In the genomic region with DNA sequence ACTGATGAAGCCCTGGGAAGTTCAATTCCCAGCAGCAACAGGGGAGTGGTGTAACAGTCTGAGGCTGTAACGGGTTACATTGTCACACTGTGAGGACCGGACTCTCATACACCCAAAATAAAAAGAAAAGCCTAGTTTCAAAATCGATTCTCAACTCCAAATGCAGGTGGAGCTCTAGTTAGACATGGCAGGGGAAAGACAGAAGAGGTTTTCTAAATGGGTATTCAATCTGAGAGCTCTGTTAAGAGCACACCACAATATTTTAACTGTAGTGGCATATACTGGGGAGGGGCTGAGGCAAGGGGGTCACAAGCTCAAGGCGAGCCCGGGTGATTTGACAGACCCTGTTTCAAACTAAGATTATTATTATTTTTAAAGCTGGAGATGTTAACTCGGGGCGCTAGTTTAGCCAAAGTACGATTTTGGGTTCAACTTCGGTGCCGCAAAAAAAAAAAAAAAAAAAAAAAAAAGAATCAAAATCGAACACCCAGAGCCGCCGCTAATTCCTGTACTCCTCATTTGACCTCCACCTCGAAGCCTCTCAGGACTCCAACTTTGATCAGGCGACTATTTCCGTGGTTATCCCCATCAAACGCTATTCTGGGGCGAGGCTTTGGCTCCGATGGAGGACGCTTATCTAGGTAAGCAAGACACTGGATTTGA, we compare ENCODE assay signal across 9 mouse cellular contexts. TPM values are rescaled to one million over a fixed set of nuclear protein-coding genes. Genes with fewer than 3 reads are reported as not detected.
DNase-seq lines count a peak whose midpoint lies in the region; ATAC-seq and TF ChIP-seq lines count a peak whose summit lies in the region.
"Had no signal": no experiment of that assay in that cellular context is flagged by ENCODE, and none has a peak within 500 bp of the region (broad histone marks: within the 10 kb centered on the region; RNA-seq: fewer than 3 reads in every experiment).

No protein-coding gene starts in this region.

- peak overlapping the region; percentile 95 for H3K4me3 ChIP-seq in kidney, postnatal 0 days (replicated peaks; ENCODE audit: low read depth, low read length)
- H3K4me3 ChIP-seq in bone marrow, adult 2 months (replicated peaks; ENCODE audit: control insufficient read depth, low read depth, low read length): peak overlapping the region; percentile 90
- peak overlapping the region; percentile 99 for H3K4me3 ChIP-seq in hindbrain, postnatal 0 days (ENCODE audit: low read length)
- peak overlapping the region; percentile 99 for H3K4me3 ChIP-seq in neural tube, embryonic 12.5 days

- H3K4me1 ChIP-seq in kidney, postnatal 0 days (replicated peaks; ENCODE audit: insufficient read depth, low read length): peaks cover 4% of the 10 kb centered on the region
- no peaks in the 10 kb centered on the region; the same call in 1 of the 2 replicates for H3K4me1 ChIP-seq in bone marrow, adult 2 months (ENCODE audit: control insufficient read depth, insufficient read depth, low read length)
- peaks cover 9% of the 10 kb centered on the region; the same call in 1 of the 2 replicates for H3K4me1 ChIP-seq in hindbrain, postnatal 0 days (ENCODE audit: insufficient read depth, low read length)
- H3K4me1 ChIP-seq in neural tube, embryonic 12.5 days: peaks cover 13% of the 10 kb centered on the region

- 2% methylated on average over 20 of the region's 20 CpGs for WGBS in kidney, postnatal 0 days
- under 1% methylated on average over 20 of the region's 20 CpGs for WGBS in bone marrow, adult 2 months
- WGBS in hindbrain, postnatal 0 days: 1% methylated on average over 18 of the region's 20 CpGs
- WGBS in neural tube, embryonic 12.5 days: 4% methylated on average over 20 of the region's 20 CpGs

- DNase-seq in kidney, postnatal 0 days (ENCODE audit: low spot score): peak; percentile 31
- no peak for DNase-seq in kidney, adult 8-10 months
- DNase-seq in hindbrain, postnatal 0 days (ENCODE audit: low spot score): peak; percentile 14
- DNase-seq in layer of hippocampus, adult 9-11 months: no peak
- DNase-seq in thymus, postnatal 10 days (ENCODE audit: low spot score in 2 of 2): no peak
- no peak for DNase-seq in cerebellum, postnatal 36 days

- TF ChIP-seq POLR2A in bone marrow, adult 2 months (IDR thresholded peaks at IDR 0.05; ENCODE audit: borderline replicate concordance, control insufficient read depth, low read depth, low read length): no peak

- peak overlapping the region; percentile 99 for H3K9ac ChIP-seq in kidney, postnatal 0 days (ENCODE audit: low read depth, low read length)
- peak overlapping the region; percentile 96 for H3K9ac ChIP-seq in hindbrain, postnatal 0 days (replicated peaks; ENCODE audit: low read length)
- peak overlapping the region; percentile 99 for H3K9ac ChIP-seq in neural tube, embryonic 12.5 days

- peak; percentile 29; the same call in 1 of the 2 replicates for TF ChIP-seq CTCF in kidney, postnatal 0 days (IDR thresholded peaks at IDR 0.05; ENCODE audit: low read depth)
- no peak for TF ChIP-seq CTCF in bone marrow, adult 2 months (IDR thresholded peaks at IDR 0.05; ENCODE audit: control insufficient read depth, insufficient read depth, low read length)
- TF ChIP-seq CTCF in hindbrain, postnatal 0 days (IDR thresholded peaks at IDR 0.05; ENCODE audit: low read depth): no peak

- no peaks in the 10 kb centered on the region for H3K9me3 ChIP-seq in kidney, postnatal 0 days (replicated peaks; ENCODE audit: low read length)
- no peaks in the 10 kb centered on the region for H3K9me3 ChIP-seq in hindbrain, postnatal 0 days (ENCODE audit: low read length)
- no peaks in the 10 kb centered on the region for H3K9me3 ChIP-seq in neural tube, embryonic 12.5 days

- ATAC-seq in kidney, postnatal 0 days (replicated peaks; ENCODE audit: low FRiP score, low read depth): no peak
- no peak; the same call in 1 of the 2 replicates for ATAC-seq in hindbrain, postnatal 0 days
- ATAC-seq in neural tube, embryonic 12.5 days (ENCODE audit: low FRiP score, low read depth): no peak

- peaks cover 21% of the 10 kb centered on the region for H3K36me3 ChIP-seq in kidney, postnatal 0 days (ENCODE audit: insufficient read depth, low read length)
- peaks cover 17% of the 10 kb centered on the region for H3K36me3 ChIP-seq in hindbrain, postnatal 0 days (ENCODE audit: insufficient read depth, low read length)
- peaks cover 39% of the 10 kb centered on the region for H3K36me3 ChIP-seq in neural tube, embryonic 12.5 days

- peak overlapping the region; percentile 76 for H3K4me2 ChIP-seq in kidney, postnatal 0 days (ENCODE audit: low read length)
- H3K4me2 ChIP-seq in hindbrain, postnatal 0 days (ENCODE audit: low read depth, low read length): peak overlapping the region; percentile 62
- H3K4me2 ChIP-seq in neural tube, embryonic 12.5 days (replicated peaks): peak overlapping the region; percentile 84

- H3K27me3 ChIP-seq in kidney, postnatal 0 days (ENCODE audit: insufficient read depth, low read length): no peaks in the 10 kb centered on the region
- no peaks in the 10 kb centered on the region; the same call in 1 of the 2 replicates for H3K27me3 ChIP-seq in hindbrain, postnatal 0 days (ENCODE audit: insufficient read depth, low read length)
- H3K27me3 ChIP-seq in neural tube, embryonic 12.5 days (replicated peaks): peaks cover 5% of the 10 kb centered on the region

- peak overlapping the region; percentile 98 for H3K27ac ChIP-seq in kidney, postnatal 0 days
- peak overlapping the region; percentile 91 for H3K27ac ChIP-seq in bone marrow, adult 2 months (ENCODE audit: control insufficient read depth, insufficient read depth, low read depth, low read length, poor library complexity)
- H3K27ac ChIP-seq in hindbrain, postnatal 0 days: peak overlapping the region; percentile 99
- peak overlapping the region; percentile 92; the same call in 1 of the 2 replicates for H3K27ac ChIP-seq in neural tube, embryonic 12.5 days

RNA-seq across cellular contexts. Expression of gene Chtop, which starts 0.9 kb away (rescaled TPM):
- polyA plus RNA-seq in kidney, postnatal 0 days (2015; fragmentation: Nextera tagmentation; extraction: Ambion mirVana): 122 and 126 TPM in 2 replicates
- polyA plus RNA-seq in bone marrow, adult 2 months (2011; ENCODE audit: insufficient read depth, insufficient read length, low replicate concordance, missing spikeins): 74.1 and 92.0 TPM in 2 replicates
- total RNA-seq in hindbrain, postnatal 0 days (2014; rRNA removed): 210 and 220 TPM in 2 replicates
- 162 and 165 TPM in 2 replicates for polyA plus RNA-seq in hindbrain, postnatal 0 days (2015; fragmentation: Nextera tagmentation; extraction: Ambion mirVana)
- 211 and 215 TPM in 2 replicates for polyA plus RNA-seq in neural tube, embryonic 12.5 days (2016; fragmentation: Nextera tagmentation; extraction: Ambion mirVana)

RNA-seq across cellular contexts. Expression of gene S100a1, which starts 5.8 kb away (rescaled TPM):
- 336 and 353 TPM in 2 replicates for polyA plus RNA-seq in kidney, postnatal 0 days (2015; fragmentation: Nextera tagmentation; extraction: Ambion mirVana)
- polyA plus RNA-seq in bone marrow, adult 2 months (2011; ENCODE audit: insufficient read depth, insufficient read length, low replicate concordance, missing spikeins): 33.5 and 34.4 TPM in 2 replicates
- total RNA-seq in hindbrain, postnatal 0 days (2014; rRNA removed): 27.7 and 28.1 TPM in 2 replicates
- 88.9 and 93.6 TPM in 2 replicates for polyA plus RNA-seq in hindbrain, postnatal 0 days (2015; fragmentation: Nextera tagmentation; extraction: Ambion mirVana)
- polyA plus RNA-seq in neural tube, embryonic 12.5 days (2016; fragmentation: Nextera tagmentation; extraction: Ambion mirVana): 5.0 and 7.2 TPM in 2 replicates

RNA-seq across cellular contexts. Expression of gene S100a13, which starts 5.8 kb away (rescaled TPM):
- 72.2 and 78.5 TPM in 2 replicates for polyA plus RNA-seq in kidney, postnatal 0 days (2015; fragmentation: Nextera tagmentation; extraction: Ambion mirVana)
- 60.0 and 93.3 TPM in 2 replicates for polyA plus RNA-seq in bone marrow, adult 2 months (2011; ENCODE audit: insufficient read depth, insufficient read length, low replicate concordance, missing spikeins)
- total RNA-seq in hindbrain, postnatal 0 days (2014; rRNA removed): 5.2 and 10.9 TPM in 2 replicates
- polyA plus RNA-seq in hindbrain, postnatal 0 days (2015; fragmentation: Nextera tagmentation; extraction: Ambion mirVana): 37.9 and 41.4 TPM in 2 replicates
- polyA plus RNA-seq in neural tube, embryonic 12.5 days (2016; fragmentation: Nextera tagmentation; extraction: Ambion mirVana): 10.6 and 12.3 TPM in 2 replicates

RNA-seq across cellular contexts. Expression of gene Snapin, which starts 17.6 kb away (rescaled TPM):
- 76.1 and 79.6 TPM in 2 replicates for polyA plus RNA-seq in kidney, postnatal 0 days (2015; fragmentation: Nextera tagmentation; extraction: Ambion mirVana)
- polyA plus RNA-seq in bone marrow, adult 2 months (2011; ENCODE audit: insufficient read depth, insufficient read length, low replicate concordance, missing spikeins): 14.8 and 22.4 TPM in 2 replicates
- total RNA-seq in hindbrain, postnatal 0 days (2014; rRNA removed): 49.7 and 52.0 TPM in 2 replicates
- 102 and 106 TPM in 2 replicates for polyA plus RNA-seq in hindbrain, postnatal 0 days (2015; fragmentation: Nextera tagmentation; extraction: Ambion mirVana)
- 81.7 and 87.0 TPM in 2 replicates for polyA plus RNA-seq in neural tube, embryonic 12.5 days (2016; fragmentation: Nextera tagmentation; extraction: Ambion mirVana)

RNA-seq across cellular contexts. Expression of gene S100a14, which starts 18.2 kb away (rescaled TPM):
- polyA plus RNA-seq in kidney, postnatal 0 days (2015; fragmentation: Nextera tagmentation; extraction: Ambion mirVana): 10.2 and 12.5 TPM in 2 replicates
- not detected in 2 replicates for polyA plus RNA-seq in bone marrow, adult 2 months (2011; ENCODE audit: insufficient read depth, insufficient read length, low replicate concordance, missing spikeins)
- total RNA-seq in hindbrain, postnatal 0 days (2014; rRNA removed): not detected in 2 replicates
- polyA plus RNA-seq in hindbrain, postnatal 0 days (2015; fragmentation: Nextera tagmentation; extraction: Ambion mirVana): 0.29 TPM in 1 of 2 replicates, not detected in the other
- polyA plus RNA-seq in neural tube, embryonic 12.5 days (2016; fragmentation: Nextera tagmentation; extraction: Ambion mirVana): not detected in 2 replicates
- total RNA-seq: common myeloid progenitor, adult 5-6 weeks had no signal

Comparison
In these comparisons a context has a peak if more than half of its experiments do, and no peak if none do; other contexts are left out.
1. DNase-seq: peak in kidney, postnatal 0 days (single experiment) and hindbrain, postnatal 0 days (single experiment); none in kidney, adult 8-10 months (0 of 2), layer of hippocampus, adult 9-11 months (single experiment), thymus, postnatal 10 days (0 of 2) and cerebellum, postnatal 36 days (0 of 2).
2. Peak in every context shown above with its lines, with median percentiles within 50 percentile points of each other: H3K27ac ChIP-seq, H3K4me2 ChIP-seq, H3K4me3 ChIP-seq and H3K9ac ChIP-seq.